Mouse (Mus musculus) ES-Bruce4 (cell line): ENCODE results near the gene Ccr7.

Experiments
- EP300 ChIP-seq: IDR thresholded peaks from 2 replicates; pipeline ENCODE4 v1.6.1; 2011; ENCODE audit warnings: low read depth, low read length; ENCODE audit not compliant: insufficient read depth
- POLR2A ChIP-seq: IDR thresholded peaks from one replicate; pipeline ENCODE4 v1.8.1; 2011; ENCODE audit warnings: low read length; ENCODE audit not compliant: insufficient read depth

- TF ChIP-seq EP300: no peak
- no peak for TF ChIP-seq POLR2A
These were observed 4.0 kb downstream of the Ccr7 start for GRCm38 (mm10) chr11:99150889-99151288.
